Mouse (Mus musculus): ENCODE data around the gene Rd3.

Gene Rd3

DNA sequence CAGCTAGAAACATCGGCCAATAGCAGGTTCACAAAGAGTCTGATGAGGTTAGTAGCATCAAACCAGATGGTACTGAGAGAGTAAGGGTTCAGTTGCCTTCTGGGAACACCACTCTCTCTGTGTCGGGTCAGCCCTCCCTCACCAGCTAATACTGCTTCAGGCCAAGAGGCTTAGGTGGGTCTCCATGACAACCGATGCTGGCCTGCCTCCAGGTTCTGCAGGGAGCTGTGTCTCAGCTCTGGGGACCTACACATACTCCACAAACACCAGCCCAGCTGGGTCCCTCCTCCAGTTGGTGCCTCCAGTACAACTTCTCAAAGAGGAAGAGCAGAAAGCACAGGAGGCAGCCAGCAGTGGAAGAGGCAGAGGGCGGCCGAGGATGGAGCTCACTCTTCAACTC, at the start of gene Rd3:
TSS of gene Rd3 (plus strand) at position 184 of the 400 bp plus-strand sequence.
- peak; percentile 34 for DNase-seq (ENCODE audit: low spot score)

DNA sequence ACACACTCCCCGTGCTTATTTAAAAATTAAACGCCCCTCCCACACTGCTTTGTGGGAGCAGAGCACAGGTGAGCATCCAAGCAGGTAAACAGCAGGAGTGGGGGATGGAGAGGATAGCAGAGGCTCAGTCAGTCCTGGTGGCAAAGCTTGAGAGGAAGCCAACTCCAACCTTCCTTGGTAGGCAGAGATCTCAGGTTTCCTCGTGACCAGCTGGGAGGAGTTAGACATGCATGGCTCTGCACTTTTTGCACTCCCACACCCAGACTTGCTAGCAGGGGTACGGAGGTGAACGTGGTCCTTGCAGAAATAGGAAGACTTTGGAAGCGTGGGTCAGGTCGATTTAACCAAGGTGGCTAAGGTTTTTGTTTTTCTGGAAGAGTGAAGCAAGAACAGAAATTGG, 48.8 kb upstream of the Rd3 start:
- no peak for DNase-seq (ENCODE audit: low spot score)

- DNase-seq (ENCODE audit: low spot score) = no peak
Measured at GRCm38 (mm10) chr1:191929065-191929464, 48.1 kb upstream of the Rd3 start.

- DNase-seq (ENCODE audit: low spot score) = no peak
Measured at GRCm38 (mm10) chr1:191929897-191930524, 47.2 kb upstream of the Rd3 start.

GRCm38 (mm10) chr1:191930525-191931105, 46.6 kb upstream of the Rd3 start:
- DNase-seq (ENCODE audit: low spot score) = no peak

- DNase-seq (ENCODE audit: low spot score) = no peak
Measured at GRCm38 (mm10) chr1:191932286-191932985, 44.7 kb upstream of the Rd3 start.

- DNase-seq (ENCODE audit: low spot score) = no peak
Measured at GRCm38 (mm10) chr1:191932986-191933632, 44.1 kb upstream of the Rd3 start.

- no peak for DNase-seq (ENCODE audit: low spot score)
Measured at GRCm38 (mm10) chr1:191943638-191944037, 33.5 kb upstream of the Rd3 start.

DNA sequence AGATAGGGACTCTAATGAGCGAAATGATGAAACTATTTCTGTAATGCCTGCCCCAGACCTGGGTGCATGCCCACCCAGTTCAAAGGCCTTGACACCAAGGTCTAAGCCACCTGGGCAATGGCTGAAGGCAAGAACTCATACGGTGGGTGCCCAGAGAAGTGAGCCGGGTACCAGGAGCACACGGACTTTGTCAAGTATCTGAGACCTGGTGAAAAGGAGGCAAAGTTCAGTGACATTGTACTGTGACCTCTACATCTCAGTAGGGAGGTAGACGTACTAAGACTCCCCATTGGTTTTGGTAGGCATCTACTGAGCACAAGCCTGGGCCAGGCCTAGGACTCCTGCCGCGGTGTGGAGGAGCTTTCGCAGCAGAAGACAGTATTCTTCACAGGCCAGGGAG, 31.8 kb upstream of the Rd3 start:
- DNase-seq (ENCODE audit: low spot score) = no peak

DNA sequence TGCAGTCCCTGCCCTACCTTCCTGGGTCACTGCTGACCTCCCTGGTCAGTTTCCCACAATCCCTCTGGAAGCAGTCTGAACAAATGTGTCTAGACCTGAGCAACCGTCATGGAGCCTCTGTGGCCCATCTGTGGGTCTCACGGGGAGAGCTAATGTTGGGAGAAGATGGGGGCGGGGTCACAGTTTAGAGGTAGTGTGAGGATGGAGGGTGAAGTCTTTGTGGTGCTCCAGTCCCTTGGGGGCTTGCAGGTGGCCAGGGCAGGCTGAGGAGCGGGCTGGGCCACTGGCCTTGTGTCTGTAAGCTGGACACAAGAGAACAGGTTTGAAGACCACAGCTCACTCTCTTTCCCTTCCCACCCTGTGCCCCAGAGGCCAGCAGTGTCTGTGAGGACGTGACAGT, 31.4 kb upstream of the Rd3 start:
- no peak for DNase-seq (ENCODE audit: low spot score)

DNA sequence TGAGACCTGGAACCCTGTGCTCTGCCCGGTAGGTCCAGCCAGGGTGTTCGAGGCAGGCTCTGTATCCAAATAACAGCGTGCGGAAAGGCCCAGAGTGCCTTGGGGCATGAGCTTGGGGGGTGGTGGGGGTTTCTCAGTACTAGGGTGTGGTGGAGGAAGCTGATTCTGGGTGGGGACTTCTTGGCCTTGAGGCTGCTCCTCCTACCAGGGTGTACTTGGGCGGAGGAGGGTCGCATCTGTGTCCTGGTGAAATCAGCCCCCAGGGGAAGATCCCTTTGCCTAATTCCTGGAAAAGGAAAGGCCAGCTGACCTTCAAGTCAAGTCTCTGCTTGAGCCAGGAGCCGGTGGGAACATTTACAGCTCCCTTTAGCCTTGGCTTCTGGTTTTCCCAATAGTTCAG, 30.9 kb upstream of the Rd3 start:
- DNase-seq (ENCODE audit: low spot score) = no peak

- no peak for DNase-seq (ENCODE audit: low spot score)
Measured at GRCm38 (mm10) chr1:191946835-191947234, 30.3 kb upstream of the Rd3 start.

DNA sequence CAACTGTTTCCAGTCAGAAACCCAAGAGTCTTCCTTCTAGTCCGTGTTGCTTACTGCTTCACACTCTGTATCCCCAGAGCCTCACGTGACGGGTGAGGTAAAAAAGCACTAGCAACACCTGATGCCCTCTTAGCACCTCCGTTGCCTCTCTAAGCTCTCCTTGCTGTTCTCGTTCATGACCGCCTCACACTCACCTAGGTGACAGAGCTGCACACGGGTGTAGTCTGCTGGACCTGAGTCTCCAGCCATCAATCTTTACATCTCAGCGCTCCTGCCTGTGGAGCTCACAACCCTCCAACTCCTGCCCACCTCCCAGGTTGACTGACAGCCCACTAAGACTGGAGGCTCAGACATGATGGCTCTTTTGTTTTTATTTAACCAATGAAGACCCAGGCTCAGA, 29.4 kb upstream of the Rd3 start:
- DNase-seq (ENCODE audit: low spot score) = no peak

- no peak for DNase-seq (ENCODE audit: low spot score)
Measured at GRCm38 (mm10) chr1:191948600-191948999, 28.6 kb upstream of the Rd3 start.

DNA sequence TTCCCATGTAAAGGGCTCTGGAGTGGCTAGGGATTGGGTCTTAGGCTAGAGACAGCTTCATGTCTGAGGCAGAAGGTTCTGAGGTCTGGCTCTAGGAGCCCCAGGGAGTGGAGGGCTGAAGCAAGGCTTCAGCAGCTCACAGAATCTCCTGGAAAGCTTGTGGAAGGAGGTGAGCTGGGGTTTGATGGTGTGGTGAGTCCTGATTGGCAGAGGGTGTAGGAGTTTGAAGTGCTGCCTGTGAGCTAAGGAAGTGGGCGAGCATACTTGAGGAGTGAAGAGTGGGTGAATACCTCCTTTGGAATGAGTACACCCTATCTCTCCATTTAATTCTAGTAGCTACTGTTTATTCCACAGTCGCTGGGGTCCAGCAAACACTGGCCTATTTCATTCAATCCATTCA, 26.6 kb upstream of the Rd3 start:
- no peak for DNase-seq (ENCODE audit: low spot score)

- no peak for DNase-seq (ENCODE audit: low spot score)
Measured at GRCm38 (mm10) chr1:191952733-191953335, 24.3 kb upstream of the Rd3 start.

DNA sequence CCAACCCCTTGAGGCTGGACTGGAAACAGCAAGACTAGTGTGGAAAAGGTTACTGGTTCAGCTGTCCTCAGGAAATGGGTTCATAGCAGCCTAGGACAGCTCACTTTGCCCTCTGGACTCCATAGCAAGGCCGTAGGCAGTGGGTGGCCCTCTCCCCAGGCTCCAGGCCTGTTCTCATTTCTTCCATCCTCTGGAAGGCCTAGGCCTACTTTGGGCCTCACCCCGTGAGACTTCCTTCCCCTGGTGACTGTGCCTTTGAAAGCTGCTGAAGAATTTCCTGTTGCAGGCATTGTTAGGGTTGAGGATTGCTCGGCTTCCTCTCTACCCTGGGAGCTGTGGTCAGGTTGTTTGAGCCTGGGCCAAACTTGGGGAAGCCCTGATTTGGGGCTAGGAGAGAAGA, 22.1 kb upstream of the Rd3 start:
- DNase-seq (ENCODE audit: low spot score) = no peak

GRCm38 (mm10) chr1:191956261-191956660, 20.9 kb upstream of the Rd3 start:
- no peak for DNase-seq (ENCODE audit: low spot score)

GRCm38 (mm10) chr1:191956871-191957270, 20.3 kb upstream of the Rd3 start:
- DNase-seq (ENCODE audit: low spot score) = no peak

DNA sequence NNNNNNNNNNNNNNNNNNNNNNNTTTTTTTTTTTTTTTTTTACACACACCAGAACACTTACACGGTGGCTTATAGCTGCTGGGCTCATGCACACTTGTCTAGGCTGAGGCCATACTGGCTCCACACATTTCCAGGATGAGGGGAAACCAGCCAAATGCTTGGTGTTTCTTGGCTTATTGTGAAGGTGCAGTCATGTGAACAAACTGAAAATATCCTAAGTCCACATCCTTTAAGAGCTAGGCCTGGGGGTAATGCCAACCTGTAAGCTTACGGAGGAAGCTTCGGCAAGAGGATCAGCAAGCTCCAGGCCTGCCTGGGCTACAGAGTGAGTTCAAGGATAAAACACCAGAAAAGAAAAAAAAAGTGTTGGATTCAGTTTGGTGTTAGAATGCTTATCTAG, 19.8 kb upstream of the Rd3 start:
- no peak for DNase-seq (ENCODE audit: low spot score)

GRCm38 (mm10) chr1:191960946-191961345, 16.2 kb upstream of the Rd3 start:
- DNase-seq (ENCODE audit: low spot score) = no peak

GRCm38 (mm10) chr1:191963413-191963812, 13.8 kb upstream of the Rd3 start:
- DNase-seq (ENCODE audit: low spot score) = no peak
